Mouse (Mus musculus): ENCODE measurements around the gene Unc93a2. TPM values are rescaled to one million over a fixed set of nuclear protein-coding genes. Genes with fewer than 3 reads are reported as not detected.

Gene Unc93a2
- polyA plus RNA-seq, 1 experiment from 2014 or later: not detected

Other genes starting within 250 kb of the Unc93a2 start
- 8.5 and 9.4 TPM in 2 replicates for gene Rps6ka2, start 215.3 kb downstream of the Unc93a2 start, polyA plus RNA-seq (2015; fragmentation: Nextera tagmentation; extraction: Ambion mirVana)
- gene Tcp10a, start 60.8 kb downstream of the Unc93a2 start, polyA plus RNA-seq (2015; fragmentation: Nextera tagmentation; extraction: Ambion mirVana): not detected in 2 replicates
- gene Ttll2, start 32.8 kb downstream of the Unc93a2 start, polyA plus RNA-seq (2015; fragmentation: Nextera tagmentation; extraction: Ambion mirVana): not detected in 2 replicates
- not detected in 2 replicates for gene Gm49630, start 13.5 kb downstream of the Unc93a2 start, polyA plus RNA-seq (2015; fragmentation: Nextera tagmentation; extraction: Ambion mirVana)